Mouse (Mus musculus) intestine, embryonic 16.5 days (tissue): ENCODE results near the gene Psat1. TPM values are rescaled to one million over a fixed set of nuclear protein-coding genes. Genes with fewer than 3 reads are reported as not detected.

Experiments
- ATAC-seq: fragments of 200-750 bp; cut with Nextera tagmentation; 2 replicates; pipeline ENCODE4 v1.8.0; 2017; ENCODE audit warnings: moderate TSS enrichment, moderate library complexity
- H3K27ac ChIP-seq: fragments of 300-500 bp; sonication (generic); 2 replicates; pipeline ENCODE4 v1.5.1; 2014; ENCODE audit warnings: mild to moderate bottlenecking, low read length
- H3K27me3 ChIP-seq: fragments of 300-500 bp; sonication (generic); replicated peaks from 2 replicates; pipeline ENCODE4 v1.6.1; 2014; ENCODE audit warnings: low read length, control low read depth, mixed read lengths; ENCODE audit not compliant: control insufficient read depth, insufficient read depth
- H3K36me3 ChIP-seq: fragments of 300-500 bp; sonication (generic); 2 replicates; pipeline ENCODE4 v1.6.1; 2014; ENCODE audit warnings: low read length, control low read depth; ENCODE audit not compliant: control insufficient read depth, insufficient read depth
- H3K4me1 ChIP-seq: fragments of 300-500 bp; sonication (generic); 2 replicates; pipeline ENCODE4 v1.6.1; 2014; ENCODE audit warnings: low read length, control low read depth, mixed read lengths; ENCODE audit not compliant: control insufficient read depth, insufficient read depth
- H3K4me2 ChIP-seq: fragments of 300-500 bp; sonication (generic); 2 replicates; pipeline ENCODE4 v1.6.1; 2014; ENCODE audit warnings: low read depth, low read length, control low read depth
- H3K4me3 ChIP-seq: fragments of 300-500 bp; sonication (generic); 2 replicates; pipeline ENCODE4 v1.5.1; 2014; ENCODE audit warnings: mild to moderate bottlenecking, low read length
- H3K9ac ChIP-seq: fragments of 300-500 bp; sonication (generic); 2 replicates; pipeline ENCODE4 v1.6.1; 2014; ENCODE audit warnings: low read depth, low read length
- H3K9me3 ChIP-seq: fragments of 300-500 bp; sonication (generic); 2 replicates; pipeline ENCODE4 v1.6.1; 2016; ENCODE audit warnings: low read length, control low read depth; ENCODE audit not compliant: control insufficient read depth
- WGBS: fragments of 180-500 bp; shearing (Covaris S2); extraction: QIAGEN DNeasy Blood & Tissue Kit; methylation state at CpG from one replicate; pipeline ENCODE4 v1.1.7; 2014; 5-methylcytosine and 5-hydroxymethylcytosine counted together
- polyA plus RNA-seq: library from polyadenylated mRNA; unstranded; fragments of >200 nt; fragmentation: Nextera tagmentation; extraction: Ambion mirVana; gene quantifications from 2 replicates; pipeline ENCODE4 v1.2.1, GENCODE M21; 2015

Gene Psat1
- polyA plus RNA-seq, 1 experiment from 2014 or later = 73.5 TPM

DNA sequence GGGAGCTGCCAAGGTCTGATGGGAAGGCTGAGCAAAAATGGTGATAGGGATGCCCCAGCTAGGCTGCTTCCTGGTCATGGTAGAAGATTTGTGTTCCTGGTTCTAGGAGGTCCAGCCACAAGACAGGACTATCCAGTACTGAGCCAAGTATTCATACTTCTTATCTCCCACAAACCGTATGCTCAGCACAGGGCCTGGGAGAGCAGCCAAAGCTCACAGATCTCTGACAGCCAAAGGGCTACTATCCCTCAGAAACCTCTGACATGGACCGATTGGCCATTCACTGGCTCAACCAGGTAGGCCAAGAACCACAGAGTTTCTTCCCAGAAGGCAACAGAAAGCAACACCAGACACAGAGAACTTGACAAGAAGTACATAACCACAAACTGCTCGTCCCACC, 36.1 kb downstream of the Psat1 start:
- H3K4me2 ChIP-seq = no peak overlapping the region
- H3K27ac ChIP-seq = no peak overlapping the region
- H3K9ac ChIP-seq = no peak overlapping the region
- H3K4me1 ChIP-seq = no peaks in the 10 kb centered on the region
- peaks cover 7% of the 10 kb centered on the region; the same call in 1 of the 2 replicates for H3K36me3 ChIP-seq
- no peak overlapping the region for H3K4me3 ChIP-seq
- 84% methylated on average over 3 of the region's 3 CpGs for WGBS
- H3K27me3 ChIP-seq = no peaks in the 10 kb centered on the region
- H3K9me3 ChIP-seq = no peaks in the 10 kb centered on the region
- ATAC-seq = no peak

DNA sequence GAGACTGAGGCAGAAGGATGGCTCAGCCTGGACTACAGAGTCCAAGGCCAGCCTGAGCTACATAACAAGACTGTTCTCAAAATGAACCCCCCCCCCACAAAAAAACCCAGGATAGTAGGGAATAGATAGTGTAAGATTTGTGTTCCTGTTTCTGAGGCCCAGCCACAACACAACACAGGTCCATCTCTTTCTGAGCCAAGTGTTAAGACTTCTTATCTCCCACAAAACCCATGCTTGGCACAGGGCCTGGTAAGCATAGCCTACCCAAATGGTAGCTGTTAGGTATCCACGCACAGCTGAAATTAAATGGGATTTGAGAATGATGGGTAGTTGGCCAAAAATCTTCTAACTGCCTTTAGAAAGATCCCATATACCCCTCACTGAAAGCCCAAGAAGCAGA, 36.6 kb downstream of the Psat1 start:
- WGBS = 96% methylated on average over 1 of the region's 1 CpGs
- H3K4me3 ChIP-seq = no peak overlapping the region
- H3K27ac ChIP-seq = no peak overlapping the region
- peaks cover 7% of the 10 kb centered on the region; the same call in 1 of the 2 replicates for H3K36me3 ChIP-seq
- H3K9me3 ChIP-seq = no peaks in the 10 kb centered on the region
- no peak overlapping the region for H3K9ac ChIP-seq
- no peak overlapping the region for H3K4me2 ChIP-seq
- H3K27me3 ChIP-seq = no peaks in the 10 kb centered on the region
- no peaks in the 10 kb centered on the region for H3K4me1 ChIP-seq
- no peak for ATAC-seq

DNA sequence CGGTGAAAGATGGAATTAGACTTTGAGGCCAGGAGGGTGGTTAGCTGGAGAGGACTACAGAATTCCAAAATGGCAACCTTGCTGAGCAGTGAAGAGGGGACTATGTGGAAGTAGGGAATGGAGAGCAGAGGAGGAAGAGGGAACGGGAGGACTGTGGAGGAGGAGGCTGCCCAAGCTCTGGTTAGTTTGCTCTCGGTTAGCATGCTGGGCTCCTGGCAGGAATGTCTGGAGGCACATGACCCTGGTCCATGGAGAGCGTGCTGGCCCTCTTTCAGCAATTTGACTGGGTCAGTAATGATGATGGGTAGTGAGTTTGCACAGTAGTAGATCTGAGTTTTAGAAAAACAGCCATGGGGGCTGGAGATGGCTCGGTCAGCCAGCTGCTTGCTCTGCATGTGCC, 39.1 kb downstream of the Psat1 start:
- WGBS = 82% methylated on average over 5 of the region's 5 CpGs
- Histone ChIP-seq H3K36me3 (0 out of 2 replicates have a peak, but pooled peaks cover 5% of the 10 kb centered on the region), H3K9me3 (no peaks in the 10 kb centered on the region), H3K4me1 (no peaks in the 10 kb centered on the region), H3K4me2 (no peak overlapping the region), H3K27me3 (no peaks in the 10 kb centered on the region), H3K27ac (no peak overlapping the region), H3K9ac (no peak overlapping the region), H3K4me3 (no peak overlapping the region)
- no peak for ATAC-seq

DNA sequence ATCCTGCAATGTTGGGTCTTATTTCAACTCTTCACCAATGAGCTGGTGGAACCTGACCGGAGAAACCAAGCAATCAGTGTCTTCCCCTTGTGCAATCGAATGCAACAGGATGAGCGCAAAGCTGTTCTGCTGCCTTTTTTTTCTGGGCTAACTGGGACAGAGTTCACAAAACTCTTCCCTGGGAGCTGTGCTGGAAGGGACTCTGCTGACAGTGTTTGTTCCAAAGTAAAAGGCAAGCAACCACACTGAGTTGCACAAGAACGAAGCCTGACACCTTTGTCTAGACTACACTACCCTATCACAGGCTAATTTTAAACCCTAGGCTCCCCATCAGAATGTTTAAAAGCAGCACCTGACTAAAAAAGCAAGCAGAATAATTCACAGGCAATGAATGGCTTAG, 42.4 kb downstream of the Psat1 start:
- H3K4me1 ChIP-seq = no peaks in the 10 kb centered on the region
- H3K27me3 ChIP-seq = no peaks in the 10 kb centered on the region
- H3K27ac ChIP-seq = no peak overlapping the region
- WGBS = 85% methylated on average over 4 of the region's 4 CpGs
- H3K9ac ChIP-seq = no peak overlapping the region
- H3K4me3 ChIP-seq = no peak overlapping the region
- H3K36me3 ChIP-seq = no peaks in the 10 kb centered on the region
- no peak for ATAC-seq
- no peaks in the 10 kb centered on the region for H3K9me3 ChIP-seq
- H3K4me2 ChIP-seq = no peak overlapping the region

DNA sequence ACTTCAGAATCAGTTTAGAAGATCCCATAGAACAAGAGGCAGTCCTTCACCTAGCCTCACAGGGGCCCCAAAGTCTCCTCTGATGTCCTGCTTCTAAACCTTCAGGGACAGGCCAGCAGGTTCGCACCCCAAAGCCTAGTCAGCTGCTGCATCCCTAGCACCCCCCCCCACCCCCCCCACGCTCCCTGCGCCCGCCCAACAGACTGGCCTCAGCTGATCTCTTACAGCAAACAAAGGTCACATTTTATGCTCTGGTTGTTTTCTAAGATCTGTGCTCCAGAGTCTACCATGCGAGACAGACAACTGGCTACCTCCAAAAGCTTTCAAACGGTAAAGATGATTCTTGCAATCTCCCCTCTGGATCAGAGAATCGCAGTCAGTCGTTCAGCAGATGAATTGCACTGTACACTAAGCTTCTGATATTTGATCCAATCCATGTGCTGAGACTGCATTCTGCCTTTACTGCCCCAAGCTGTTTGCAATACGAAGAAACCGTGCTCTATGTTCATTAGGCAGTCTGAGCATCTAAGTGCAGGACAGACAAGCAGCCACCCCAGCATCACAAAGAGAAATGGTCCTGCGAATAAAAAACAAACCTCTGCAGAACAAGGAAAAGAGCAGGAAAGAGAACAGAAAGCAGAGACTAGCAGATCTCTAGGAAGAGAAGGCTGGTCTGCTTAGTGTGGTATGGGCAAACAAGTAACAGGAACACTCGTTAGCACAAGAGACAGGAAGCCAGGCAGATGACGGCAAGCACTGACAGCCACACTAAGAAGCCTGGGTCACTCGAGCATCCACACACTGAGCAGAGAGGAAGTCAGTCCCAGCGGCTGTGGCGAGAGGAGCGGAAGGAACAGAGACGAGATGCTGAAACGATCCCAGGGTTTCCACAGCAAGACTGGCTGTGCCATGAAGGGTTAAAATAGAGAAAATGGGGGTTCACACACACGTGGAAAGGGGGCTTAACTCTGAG, 43.3 kb downstream of the Psat1 start:
- no peak overlapping the region for H3K4me3 ChIP-seq
- H3K36me3 ChIP-seq = no peaks in the 10 kb centered on the region
- no peaks in the 10 kb centered on the region for H3K27me3 ChIP-seq
- H3K4me2 ChIP-seq = no peak overlapping the region
- no peak for ATAC-seq
- H3K27ac ChIP-seq = no peak overlapping the region
- H3K9ac ChIP-seq = no peak overlapping the region
- H3K4me1 ChIP-seq = no peaks in the 10 kb centered on the region
- no peaks in the 10 kb centered on the region for H3K9me3 ChIP-seq
- 61% methylated on average over 20 of the region's 20 CpGs for WGBS

DNA sequence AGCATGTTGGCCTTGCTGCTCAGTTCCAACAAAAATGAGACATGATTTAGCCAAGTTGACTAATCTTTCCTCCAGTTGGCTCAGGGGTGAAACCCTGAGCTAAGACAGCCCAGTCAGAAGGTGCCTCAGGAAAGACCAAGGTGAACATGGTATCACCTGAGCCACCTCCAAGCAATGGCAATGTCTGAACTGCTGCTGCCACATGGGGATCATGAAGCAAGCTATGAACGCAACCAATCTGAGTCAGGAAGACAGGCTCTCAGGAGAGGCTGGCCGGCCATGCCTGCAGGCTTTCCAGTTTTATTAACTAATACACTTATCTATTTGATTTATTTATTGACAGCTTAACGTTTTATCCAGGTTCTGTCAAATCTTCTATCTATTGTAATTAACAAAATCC, 51.5 kb downstream of the Psat1 start:
- no peaks in the 10 kb centered on the region for H3K36me3 ChIP-seq
- no peaks in the 10 kb centered on the region for H3K9me3 ChIP-seq
- no peak overlapping the region for H3K4me3 ChIP-seq
- no peak overlapping the region for H3K9ac ChIP-seq
- no peaks in the 10 kb centered on the region for H3K4me1 ChIP-seq
- no peaks in the 10 kb centered on the region for H3K27me3 ChIP-seq
- H3K27ac ChIP-seq = no peak overlapping the region
- no peak overlapping the region for H3K4me2 ChIP-seq
- 72% methylated on average over 3 of the region's 3 CpGs for WGBS
- ATAC-seq = no peak

DNA sequence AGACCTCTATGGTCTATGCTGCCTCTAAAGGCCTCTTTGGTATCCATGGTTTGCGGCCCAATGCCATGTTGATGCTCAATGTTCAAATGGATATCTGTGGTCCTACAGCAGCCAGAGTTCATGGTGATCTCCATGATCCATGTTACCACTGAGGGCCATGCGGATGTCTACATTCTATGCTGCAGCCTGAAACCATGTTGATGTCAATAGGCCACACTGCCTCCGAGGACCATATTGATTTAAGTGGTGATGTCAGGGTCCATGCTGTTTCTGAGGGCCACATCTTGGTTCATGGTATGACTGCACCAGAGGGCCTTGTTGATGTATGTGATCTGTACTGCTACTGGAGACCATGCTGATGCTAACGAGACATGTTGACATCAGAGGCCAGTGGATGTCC, 55.0 kb downstream of the Psat1 start:
- Histone ChIP-seq H3K4me1 (no peaks in the 10 kb centered on the region), H3K27me3 (no peaks in the 10 kb centered on the region), H3K9me3 (no peaks in the 10 kb centered on the region), H3K27ac (no peak overlapping the region), H3K36me3 (no peaks in the 10 kb centered on the region), H3K4me3 (no peak overlapping the region), H3K9ac (no peak overlapping the region), H3K4me2 (no peak overlapping the region)
- 98% methylated on average over 4 of the region's 4 CpGs for WGBS
- ATAC-seq = no peak

DNA sequence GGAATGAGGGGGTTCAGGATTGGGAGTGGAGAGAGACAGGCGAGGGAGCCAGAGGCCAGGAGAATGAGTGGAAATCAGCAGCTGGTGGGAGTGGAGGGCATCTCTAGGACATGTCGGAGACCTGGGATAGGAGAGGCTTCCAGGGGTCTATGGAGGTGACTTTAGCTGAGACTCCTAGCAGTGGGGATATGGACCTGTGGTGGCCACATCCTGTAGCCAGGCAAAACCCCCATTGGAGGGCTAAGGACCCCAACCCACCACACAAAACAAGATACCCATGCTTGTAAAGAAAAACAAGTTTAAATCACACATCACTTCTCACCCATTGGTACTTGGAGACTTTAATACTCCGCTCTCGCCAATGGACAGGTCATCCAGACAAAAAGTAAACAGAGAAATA, 58.7 kb downstream of the Psat1 start:
- 93% methylated on average over 4 of the region's 4 CpGs for WGBS

DNA sequence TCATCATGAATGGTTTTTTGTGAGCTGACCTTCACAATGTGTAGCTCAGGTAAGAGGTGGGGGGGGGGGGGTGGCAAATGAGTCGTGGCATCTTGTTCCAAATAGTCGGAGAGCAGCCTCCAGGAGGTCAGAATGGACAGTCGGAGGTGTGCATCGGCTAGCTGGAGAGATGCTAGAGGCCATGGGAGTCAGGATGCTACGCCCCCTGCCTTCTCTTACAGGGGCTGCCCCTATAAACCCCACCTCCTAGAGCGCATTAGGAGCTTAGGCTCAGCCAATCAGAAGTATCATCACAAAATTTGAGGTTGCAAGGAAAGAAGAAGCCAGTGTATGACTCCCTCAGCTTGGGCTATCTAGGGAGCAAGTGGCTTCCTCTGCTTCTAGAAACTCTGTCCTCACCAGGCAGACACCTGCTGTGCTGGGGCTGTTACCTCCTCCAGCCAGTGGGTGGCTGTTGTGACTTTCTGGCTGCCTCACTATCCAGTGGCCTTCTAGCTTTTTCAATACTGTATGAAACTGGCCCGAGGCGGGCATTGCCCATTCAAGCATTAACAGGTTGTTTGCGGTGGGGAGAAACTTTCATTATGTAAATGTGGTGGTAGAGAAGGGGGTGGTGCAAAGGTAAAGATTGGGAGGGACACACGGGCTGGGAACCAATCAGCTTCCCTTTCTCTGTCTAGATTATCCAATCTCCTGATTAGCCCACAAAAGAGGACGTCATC, 64.3 kb downstream of the Psat1 start:
- Histone ChIP-seq H3K4me2 (no peak overlapping the region), H3K36me3 (no peaks in the 10 kb centered on the region)
- 80% methylated on average over 11 of the region's 11 CpGs for WGBS

More for the DNA sequence above, 58.7 kb downstream of the Psat1 start:
- Histone ChIP-seq H3K27me3 (no peaks in the 10 kb centered on the region), H3K4me2 (no peak overlapping the region), H3K9ac (no peak overlapping the region), H3K27ac (no peak overlapping the region), H3K4me1 (no peaks in the 10 kb centered on the region), H3K9me3 (no peaks in the 10 kb centered on the region), H3K36me3 (no peaks in the 10 kb centered on the region), H3K4me3 (no peak overlapping the region)
- ATAC-seq = no peak

More for the DNA sequence above, 64.3 kb downstream of the Psat1 start:
- no peaks in the 10 kb centered on the region for H3K9me3 ChIP-seq
- no peaks in the 10 kb centered on the region for H3K4me1 ChIP-seq
- no peak for ATAC-seq
- H3K4me3 ChIP-seq = no peak overlapping the region
- H3K9ac ChIP-seq = no peak overlapping the region
- H3K27ac ChIP-seq = no peak overlapping the region
- H3K27me3 ChIP-seq = no peaks in the 10 kb centered on the region
